Mouse (Mus musculus) ES-E14 (cell line): ENCODE measurements around the gene Asic2.
A peak's percentile ranks its signal among the peaks of the same experiment; 100 is the strongest.

Experiments used
- CHD2 ChIP-seq: IDR thresholded peaks from 2 replicates; pipeline ENCODE4 v1.6.1; 2014; ENCODE audit warnings: mild to moderate bottlenecking, low read depth, low read length, inconsistent platforms
- ZC3H11A ChIP-seq: IDR thresholded peaks from 2 replicates; pipeline ENCODE4 v1.6.1; 2012; ENCODE audit warnings: low read depth, mild to moderate bottlenecking, inconsistent platforms, low read length, borderline replicate concordance
- ZNF384 ChIP-seq: IDR thresholded peaks from 2 replicates; pipeline ENCODE4 v1.6.1; 2012; ENCODE audit warnings: low read depth, low read length, inconsistent platforms

GRCm38 (mm10) chr11:81193856-81194255, 774.4 kb downstream of the Asic2 start:
- TF ChIP-seq CHD2 (peak; percentile 27; the same call in 1 of the 2 replicates), ZC3H11A (no peak), ZNF384 (no peak)
